Mouse (Mus musculus) spleen, adult 12 weeks (tissue): ENCODE results near the gene Tgfb1i1.

ENCODE experiments used
- DNase-seq: peaks from one replicate; pipeline ENCODE4 v3.0.0; 2022; ENCODE audit warnings: low spot score

Gene Tgfb1i1

DNA sequence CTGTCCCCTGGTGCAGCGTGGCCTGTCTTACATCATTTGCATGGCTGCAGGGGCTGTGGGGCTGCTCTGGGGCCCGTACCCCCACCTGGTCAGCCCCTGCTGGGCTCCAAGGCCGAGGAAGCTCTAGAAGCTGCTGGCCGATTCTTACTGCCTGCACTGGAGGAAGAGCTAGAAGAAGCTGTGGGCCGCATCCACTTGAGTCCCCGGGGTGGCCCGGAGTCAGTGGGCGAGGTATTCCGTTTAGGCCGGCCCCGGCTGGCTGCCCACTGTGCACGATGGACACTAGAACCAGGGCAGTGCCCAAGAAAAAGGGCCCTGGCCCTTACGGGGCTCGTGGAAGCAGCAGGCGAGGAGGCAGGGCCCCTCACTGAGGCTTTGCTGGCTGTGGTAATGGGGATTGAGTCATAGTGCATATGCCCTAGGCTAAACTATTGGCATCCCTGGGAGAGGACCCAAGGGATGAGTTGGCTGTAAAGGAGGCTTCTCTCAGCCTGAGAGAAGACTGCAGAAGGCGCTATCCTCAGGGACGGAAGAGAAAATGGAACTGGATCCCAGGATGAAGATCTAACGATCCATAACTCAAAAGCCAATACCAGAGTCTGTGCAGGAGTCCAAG is 2.1 kb upstream of the Tgfb1i1 start:
- no peak for DNase-seq

DNA sequence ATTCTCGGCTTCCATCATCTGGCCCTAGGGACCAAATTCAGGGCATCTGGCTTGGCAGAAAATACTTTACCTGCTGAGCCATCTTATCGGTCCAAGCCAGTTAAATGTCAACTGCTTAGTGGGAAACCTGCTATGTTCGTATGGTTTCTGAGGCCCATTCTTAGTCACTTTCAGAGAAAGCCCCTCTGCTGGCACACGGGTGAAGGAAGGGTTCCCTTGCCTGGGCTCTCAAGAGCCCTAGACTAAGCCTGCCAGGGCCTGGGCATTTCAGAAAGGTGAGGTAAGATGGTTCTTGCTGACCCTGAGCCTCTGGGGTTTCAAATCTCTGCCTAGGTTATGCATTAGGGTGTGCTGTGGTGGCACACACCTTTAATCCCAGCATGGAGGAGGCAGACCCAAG is 1.1 kb upstream of the Tgfb1i1 start:
- DNase-seq = no peak

DNA sequence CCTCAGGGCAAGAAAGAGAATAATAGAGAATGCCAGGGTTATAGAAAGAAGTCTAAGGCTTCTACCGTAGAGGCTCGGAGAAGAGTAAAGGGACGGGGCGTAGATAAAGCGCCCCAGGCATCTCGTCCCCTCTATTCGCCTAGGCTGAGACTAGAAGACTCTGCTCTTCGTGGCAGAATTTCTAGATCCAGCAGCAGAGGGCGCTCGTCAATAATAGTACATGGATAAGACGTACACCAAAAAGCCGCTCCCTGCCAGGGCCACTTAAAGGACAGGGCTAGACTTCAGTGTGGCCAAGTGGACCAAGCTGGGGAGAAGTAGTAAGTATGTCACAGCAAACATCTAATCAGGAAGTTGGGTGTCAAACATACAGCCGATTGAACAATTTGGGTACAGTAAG is 831 bp downstream of the Tgfb1i1 start:
- DNase-seq = peak; percentile 70

DNA sequence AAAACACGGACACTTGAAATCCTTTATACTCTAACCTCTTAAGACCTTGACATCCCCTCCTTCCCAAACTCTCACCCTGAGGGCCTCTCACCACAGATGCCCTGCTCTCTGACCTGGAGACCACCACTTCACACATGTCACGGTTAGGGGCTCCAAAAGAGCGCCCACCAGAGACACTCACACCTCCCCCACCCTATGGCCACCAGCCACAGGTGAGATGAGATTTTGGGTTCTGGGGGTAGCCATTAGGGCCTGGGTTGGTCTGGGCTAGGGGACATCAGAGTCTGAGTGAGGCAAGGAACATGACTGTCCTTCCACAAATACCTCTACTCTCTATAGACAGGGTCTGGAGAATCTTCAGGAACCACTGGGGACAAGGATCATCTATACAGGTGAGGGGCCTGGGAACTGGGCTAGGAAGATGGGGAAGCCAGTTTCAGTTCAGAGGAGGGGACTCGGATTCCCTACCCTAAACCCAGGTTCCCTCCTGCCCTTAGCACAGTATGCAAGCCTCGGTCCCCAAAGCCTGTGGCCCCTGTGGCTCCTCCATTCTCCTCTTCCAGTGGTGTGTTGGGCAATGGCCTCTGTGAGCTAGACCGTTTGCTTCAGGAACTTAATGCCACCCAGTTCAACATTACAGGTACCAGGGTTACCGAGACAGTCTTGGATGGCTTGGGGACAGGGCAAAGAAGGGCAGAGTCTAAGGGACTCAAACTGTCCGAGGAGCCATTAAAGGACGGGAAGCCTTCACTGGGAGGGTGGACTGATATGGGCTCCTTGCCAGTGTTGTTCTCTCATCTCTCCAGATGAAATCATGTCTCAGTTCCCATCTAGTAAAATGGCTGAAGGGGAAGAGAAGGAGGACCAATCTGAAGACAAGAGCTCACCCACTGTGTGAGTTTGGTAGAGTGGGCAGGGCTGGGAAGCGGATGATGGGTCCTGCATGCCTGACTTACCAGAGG is 1.8 kb downstream of the Tgfb1i1 start:
- no peak for DNase-seq

DNA sequence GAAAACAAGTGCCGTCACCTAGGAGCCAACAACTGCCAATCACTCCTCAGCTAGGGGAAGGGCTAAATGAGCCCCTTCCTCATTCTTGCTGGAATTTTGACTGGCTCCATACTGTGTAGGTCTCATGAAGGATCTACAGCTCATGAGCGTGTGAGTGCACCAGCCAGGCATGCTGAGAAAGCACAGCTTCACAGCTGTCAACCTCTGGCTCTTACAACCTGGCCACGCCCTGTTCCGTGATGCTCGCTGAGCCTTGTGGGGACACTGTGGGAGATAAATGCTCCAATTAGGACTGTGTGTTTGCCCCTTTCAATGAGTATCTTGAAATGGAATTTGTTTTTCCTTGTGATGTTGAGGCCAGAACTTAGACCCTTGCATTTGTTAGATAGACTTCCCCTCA is 3.4 kb downstream of the Tgfb1i1 start:
- no peak for DNase-seq

DNA sequence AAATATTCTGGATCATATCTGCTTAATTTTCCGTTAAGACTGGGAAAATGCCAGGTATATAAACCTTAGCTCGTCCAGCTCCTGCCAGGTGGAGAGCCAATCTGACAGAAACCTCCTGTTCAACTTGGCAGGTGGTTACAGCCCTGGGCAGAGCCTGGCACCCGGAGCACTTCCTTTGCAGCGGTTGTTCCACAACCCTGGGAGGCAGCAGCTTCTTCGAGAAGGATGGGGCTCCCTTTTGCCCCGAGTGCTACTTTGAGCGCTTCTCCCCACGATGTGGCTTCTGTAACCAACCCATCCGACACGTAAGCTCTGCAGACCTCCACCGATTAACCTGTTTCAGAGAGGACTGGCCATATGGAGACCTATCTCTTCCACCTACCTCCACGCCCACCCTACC is 5.3 kb downstream of the Tgfb1i1 start:
- no peak for DNase-seq

DNA sequence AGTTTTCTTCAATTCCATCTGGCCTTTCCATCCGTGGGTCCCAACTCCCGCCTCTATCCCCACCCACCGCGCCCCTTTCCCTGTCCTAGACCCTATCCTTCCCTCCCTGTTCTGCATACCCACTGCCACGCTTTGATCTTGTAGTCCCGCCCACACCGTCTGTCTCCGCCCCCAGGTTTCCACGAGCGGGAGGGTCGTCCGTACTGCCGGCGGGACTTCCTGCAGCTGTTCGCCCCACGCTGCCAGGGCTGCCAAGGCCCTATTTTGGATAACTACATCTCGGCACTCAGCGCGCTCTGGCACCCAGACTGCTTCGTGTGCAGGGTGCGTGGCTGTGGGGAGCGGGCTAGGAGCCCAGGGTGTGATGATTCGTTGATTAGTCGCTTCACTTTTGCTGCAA is 6.0 kb downstream of the Tgfb1i1 start:
- no peak for DNase-seq

DNA sequence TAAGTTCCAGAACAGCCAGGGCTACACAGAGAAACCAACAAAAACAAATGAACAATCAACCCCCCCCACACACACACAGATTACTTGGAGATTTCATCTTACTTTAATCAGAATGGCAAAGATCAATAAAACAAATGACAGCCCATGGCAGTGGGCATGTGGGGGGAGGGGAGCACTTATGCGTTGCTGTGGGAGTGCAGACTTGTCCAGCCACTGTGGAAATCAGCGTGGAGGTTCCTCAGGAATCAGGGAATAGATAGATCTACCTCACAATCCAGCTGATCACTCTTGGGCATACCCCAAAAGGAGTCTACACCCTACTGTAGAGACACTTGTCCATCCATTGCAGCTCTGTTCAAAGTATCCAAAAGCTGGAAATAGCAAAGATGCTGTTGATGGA is 8.4 kb downstream of the Tgfb1i1 start:
- DNase-seq = no peak

DNA sequence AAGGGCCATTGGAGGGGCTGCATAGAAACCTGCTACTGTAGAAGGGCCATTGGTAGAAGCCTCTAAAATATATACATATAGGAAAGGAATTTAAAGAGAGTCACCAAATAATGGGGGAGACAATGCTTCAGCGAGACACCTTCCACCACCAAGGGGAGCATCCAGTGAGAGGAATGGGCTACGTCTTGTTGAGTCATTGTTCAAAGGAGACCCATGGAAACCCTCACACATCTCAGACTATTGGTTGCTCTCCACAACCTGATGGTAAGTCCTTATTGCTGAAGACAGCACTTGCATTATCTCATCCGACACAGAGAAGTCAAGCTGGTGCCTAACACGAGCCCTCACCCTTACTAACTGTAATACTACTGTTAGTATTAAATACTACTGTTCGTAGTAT is 9.1 kb downstream of the Tgfb1i1 start:
- no peak for DNase-seq

DNA sequence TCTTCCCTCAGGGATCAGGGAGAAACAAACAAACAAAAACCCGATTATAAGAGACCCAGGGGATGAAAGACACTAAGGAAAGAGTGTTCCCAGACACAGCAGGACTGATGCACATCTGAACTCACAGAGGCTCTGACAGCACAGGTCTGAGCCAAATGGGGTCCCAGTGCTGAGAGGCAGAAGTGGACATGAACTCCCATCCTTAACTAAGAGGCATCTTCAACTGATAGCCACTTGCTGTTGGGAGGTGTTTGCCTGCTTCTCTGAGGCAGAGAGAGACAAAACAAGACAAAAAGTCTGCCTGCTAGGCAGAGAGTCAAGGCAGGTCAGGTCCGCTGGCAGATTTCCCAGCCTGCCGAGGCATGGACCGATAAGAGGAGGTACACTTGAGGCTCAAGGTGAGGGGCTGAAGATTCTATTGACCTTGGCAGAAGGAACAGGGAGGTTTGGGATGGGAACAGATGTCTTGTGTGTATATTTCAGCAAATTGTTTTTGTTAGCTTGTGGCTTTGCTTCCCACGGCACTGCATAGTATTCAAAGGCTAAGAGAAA is 10.2 kb downstream of the Tgfb1i1 start:
- DNase-seq = no peak

DNA sequence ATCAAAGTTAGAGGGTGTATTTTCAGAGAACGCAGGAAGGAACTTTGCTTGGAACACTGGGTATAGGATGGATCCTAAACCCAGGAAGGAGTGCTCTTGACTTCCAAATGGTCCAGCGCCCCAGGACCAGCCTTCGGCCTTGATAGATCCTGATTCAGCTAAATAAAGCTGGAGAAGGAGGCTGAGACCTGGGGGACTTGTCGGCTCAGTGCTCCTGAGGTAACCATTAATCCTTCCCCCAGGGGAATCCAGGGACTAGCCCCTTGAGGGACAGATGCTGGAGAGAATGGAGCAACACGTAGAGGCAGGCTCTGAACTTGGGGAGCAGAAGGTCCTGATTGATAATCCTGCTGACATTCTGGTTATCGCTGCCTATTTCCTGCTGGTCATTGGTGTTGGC is 18.8 kb downstream of the Tgfb1i1 start, which contains the start of gene Slc5a2:
Gene Slc5a2 (plus strand): TSS at position 247 of the 400 bp plus-strand sequence.
- no peak for DNase-seq

DNA sequence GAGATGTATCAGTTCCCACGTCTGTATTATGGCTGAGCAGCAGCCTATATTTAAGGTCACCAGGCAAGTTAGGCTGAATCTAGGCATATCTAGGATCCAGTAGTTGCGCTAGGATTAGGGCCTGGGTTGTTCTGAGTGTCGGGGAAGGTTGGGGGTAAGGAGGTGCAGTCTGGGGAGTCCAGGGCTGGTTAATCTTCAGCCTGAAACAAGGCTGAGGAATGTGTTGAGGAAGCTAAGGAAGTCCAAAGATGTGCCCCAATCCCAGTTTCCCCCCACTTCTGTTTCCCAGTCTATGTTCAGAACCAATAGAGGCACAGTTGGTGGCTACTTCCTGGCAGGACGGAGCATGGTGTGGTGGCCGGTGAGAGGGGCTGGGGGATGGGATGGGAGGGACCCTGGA is 19.4 kb downstream of the Tgfb1i1 start:
- no peak for DNase-seq

DNA sequence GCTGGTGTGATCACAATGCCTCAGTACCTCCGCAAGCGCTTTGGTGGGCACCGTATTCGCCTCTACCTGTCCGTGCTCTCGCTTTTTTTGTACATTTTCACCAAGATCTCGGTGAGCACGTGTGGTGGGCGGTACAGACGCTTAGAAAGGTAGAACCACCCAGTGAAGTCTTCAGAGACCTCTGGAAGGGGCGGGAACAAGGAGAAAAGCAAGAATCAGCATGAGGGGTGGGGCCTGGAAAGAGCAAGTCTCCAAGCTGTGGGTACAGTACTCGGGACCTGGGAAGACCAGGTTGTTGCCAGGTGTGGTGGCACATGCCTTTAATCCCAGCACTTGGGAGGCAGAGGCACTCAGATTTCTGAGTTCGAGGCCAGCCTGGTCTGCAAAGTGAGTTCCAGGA is 20.8 kb downstream of the Tgfb1i1 start:
- DNase-seq = no peak

DNA sequence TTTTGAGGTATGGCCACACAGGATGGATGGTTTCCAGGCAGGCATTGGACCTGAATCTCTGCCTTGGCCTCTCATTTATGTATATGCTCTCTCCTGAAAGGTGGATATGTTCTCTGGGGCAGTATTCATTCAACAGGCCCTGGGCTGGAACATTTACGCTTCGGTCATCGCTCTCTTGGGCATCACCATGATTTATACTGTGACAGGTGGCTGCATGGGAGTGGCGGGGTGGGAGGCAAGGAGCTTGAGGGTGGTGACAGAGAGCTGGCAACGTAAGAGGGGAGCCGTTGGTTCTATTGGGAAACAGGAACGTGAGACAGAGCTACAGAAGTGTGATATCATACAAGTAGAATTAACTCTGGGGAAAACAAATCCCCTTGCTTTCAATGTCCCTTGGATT is 21.2 kb downstream of the Tgfb1i1 start:
- no peak for DNase-seq

DNA sequence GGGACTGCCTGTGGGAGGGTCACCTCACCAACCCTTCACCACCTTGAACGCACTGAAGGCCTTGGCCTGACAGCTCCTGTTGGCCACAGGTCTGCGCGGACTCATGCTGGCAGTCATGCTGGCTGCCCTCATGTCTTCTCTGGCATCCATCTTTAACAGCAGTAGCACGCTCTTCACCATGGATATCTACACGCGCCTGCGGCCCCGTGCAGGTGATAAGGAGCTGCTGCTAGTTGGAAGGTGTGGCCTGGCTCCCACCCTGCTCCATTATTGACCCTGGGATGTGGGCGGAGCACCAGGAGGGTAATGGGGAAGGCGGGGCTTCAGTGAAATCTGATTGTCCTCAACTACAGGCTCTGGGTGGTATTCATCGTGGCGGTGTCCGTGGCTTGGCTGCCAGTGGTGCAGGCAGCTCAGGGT is 23.8 kb downstream of the Tgfb1i1 start:
- peak; percentile 59 for DNase-seq

DNA sequence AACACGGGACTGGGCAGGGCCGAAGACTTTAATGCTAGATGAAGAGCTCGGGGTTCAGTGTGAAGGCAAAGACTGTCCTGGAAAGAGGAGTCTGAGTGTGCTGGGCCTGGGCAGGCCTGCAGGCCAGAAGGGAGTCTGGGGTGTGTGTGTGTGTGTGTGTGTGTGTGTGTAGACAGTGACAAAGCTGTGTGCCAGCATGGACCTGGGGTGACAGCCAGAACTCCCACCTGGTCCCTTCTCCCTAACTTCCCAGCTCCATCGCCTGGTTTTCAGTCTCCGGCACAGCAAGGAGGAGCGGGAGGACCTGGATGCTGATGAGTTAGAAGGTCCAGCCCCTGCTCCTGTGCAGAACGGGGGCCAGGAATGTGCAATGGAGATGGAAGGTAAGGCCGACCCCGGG is 24.9 kb downstream of the Tgfb1i1 start:
- DNase-seq = no peak

DNA sequence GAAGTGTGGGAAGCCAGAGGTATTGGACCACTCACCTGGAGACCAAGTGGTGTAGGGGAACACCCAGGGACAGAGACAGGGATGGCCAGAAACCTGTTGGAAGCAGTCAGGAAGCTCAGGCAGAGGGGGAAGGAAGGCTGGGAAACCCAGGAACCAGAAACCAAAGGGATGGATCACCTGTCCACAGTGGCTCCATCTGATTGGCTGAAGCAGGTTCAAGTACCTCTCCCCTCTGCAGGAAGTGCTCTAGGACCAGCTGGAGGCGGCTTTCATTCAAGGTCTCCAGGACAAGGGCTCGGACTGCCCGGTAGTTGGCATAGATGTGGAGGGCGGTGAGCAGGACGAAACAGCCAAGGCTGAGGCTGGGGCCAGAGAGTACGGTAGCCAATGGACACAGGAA is 29.4 kb downstream of the Tgfb1i1 start:
- DNase-seq = no peak

DNA sequence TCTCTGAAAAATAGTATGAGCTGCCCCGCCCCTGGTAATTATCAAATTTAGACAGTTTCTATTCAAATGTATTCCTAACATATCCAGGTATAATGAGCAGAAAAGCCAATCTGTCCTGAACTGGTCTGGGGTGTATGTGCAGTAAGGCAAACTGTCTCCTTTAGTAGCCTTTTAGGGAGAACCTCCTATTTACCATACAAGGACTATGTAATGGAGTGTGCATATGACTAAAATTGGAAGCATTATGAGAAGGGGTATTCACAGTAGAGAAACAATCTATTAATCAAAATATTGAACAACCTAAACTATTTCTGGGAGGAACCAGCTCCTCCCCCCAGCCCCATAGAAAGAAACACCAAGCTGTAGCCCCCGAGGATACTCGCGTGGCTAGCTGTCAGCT is 33.1 kb downstream of the Tgfb1i1 start:
- DNase-seq = no peak

DNA sequence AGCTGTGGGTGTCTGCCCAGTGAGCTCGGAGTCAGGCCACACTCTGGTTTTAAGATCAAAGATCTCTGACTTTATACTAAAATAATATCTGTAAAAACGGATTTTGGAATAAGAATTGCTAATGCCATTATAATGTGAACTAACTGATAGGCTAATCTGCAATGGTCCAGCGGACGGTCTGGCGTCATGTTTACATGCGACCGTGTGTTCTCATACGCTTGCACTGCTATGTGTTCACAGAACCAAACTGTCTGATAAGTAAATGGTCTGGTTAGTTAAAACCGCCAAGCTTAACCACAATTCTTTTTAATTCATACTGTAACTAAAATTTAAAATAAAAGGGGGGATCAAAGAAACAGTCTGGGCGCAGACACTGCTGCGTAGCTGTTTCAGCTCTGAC is 35.2 kb downstream of the Tgfb1i1 start:
- no peak for DNase-seq

DNA sequence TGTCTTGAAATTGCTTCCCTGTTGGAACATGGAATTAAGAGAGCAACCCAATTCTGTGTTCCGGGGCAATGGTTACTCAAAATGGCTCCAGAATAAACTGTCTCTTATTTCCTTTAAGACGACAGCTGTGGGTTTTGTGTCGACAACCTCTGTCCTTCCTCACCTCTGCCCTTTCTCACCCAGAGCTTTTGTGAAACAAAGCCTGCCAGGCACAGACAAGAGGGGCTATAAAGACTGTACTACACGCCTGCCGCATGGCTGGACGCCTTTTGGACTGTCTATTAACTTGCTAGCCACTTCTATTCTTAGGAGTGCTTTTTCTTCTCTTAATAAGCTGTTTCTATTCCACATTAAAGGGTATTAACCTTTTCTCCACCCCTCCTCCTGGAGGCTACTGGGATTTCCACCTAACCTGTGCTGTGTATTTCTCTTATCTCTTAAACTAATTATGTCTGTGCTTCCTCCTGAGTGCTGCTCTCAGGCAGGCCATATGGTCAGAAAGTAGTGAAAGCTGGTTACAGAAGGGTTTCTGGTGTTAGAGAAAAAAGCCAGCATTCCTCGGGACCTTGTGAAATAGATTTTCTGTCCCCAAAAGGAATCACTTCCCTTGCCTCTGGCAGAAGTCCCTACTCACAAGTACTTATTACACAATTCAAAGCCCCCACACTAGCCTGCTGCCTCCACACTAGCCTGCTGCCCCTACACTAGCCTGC is 36.1 kb downstream of the Tgfb1i1 start:
- no peak for DNase-seq

DNA sequence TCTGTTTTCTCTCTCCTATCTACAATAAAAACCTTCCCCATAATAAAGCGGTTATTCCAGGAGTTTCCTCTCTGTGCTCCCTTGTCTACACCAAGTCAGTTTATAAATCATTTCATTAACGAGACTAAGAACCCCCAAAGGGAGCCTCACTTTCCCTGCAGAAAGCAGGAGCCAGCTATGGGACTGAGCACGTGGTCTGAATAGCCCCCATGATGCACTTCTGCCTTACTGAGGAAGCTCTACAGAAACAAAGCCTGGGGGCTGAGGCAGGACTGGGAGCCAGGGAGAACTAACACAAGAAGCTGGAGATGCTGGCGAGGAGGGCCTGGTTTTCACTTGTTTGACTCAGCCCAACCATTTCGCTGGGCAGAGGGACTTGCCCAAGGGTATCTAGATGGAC is 37.4 kb downstream of the Tgfb1i1 start:
- DNase-seq = no peak

DNA sequence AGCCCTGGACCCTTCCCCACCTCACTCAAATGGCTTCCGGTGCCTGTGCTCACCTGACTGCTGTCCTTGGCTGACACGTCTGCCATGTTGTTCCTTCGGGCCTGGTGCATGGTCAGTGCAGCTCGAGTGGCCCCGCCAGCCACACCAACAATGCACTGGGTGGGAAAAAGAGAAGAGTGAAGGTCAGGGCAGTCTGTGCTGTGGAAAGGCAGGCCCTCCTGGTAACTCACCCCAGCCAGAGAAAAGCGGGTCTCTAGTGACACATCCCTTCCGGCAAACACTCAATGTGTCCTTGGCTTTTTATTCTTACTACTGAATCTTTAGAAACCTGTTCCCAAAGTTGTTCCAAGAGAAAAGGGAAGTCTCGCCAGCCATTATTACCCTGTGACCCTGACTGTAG is 38.4 kb downstream of the Tgfb1i1 start:
- DNase-seq = no peak
